Mouse (Mus musculus) ES-Bruce4 (cell line): ENCODE measurements around the gene Trp63. TPM values are rescaled to one million over a fixed set of nuclear protein-coding genes. Genes with fewer than 3 reads are reported as not detected.

Experiments used
- H3K27ac ChIP-seq: 2 replicates; pipeline ENCODE4 v1.5.1; 2012; ENCODE audit warnings: low read length, inconsistent platforms; ENCODE audit not compliant: insufficient read depth
- H3K27me3 ChIP-seq: 2 replicates; pipeline ENCODE4 v1.6.1; 2012; ENCODE audit warnings: mild to moderate bottlenecking, low read length, inconsistent platforms; ENCODE audit not compliant: control insufficient read depth, poor library complexity, insufficient read depth, severe bottlenecking
- H3K36me3 ChIP-seq: 2 replicates; pipeline ENCODE4 v1.6.1; 2012; ENCODE audit warnings: inconsistent platforms, mild to moderate bottlenecking, low read length, moderate library complexity; ENCODE audit not compliant: control insufficient read depth, poor library complexity, insufficient read depth, severe bottlenecking
- H3K4me1 ChIP-seq: one replicate; pipeline ENCODE4 v1.8.1; 2011; ENCODE audit warnings: low read length; ENCODE audit not compliant: control insufficient read depth, insufficient read depth
- H3K4me3 ChIP-seq: 2 replicates; pipeline ENCODE4 v1.5.1; 2011; ENCODE audit warnings: low read depth, mild to moderate bottlenecking, low read length
- H3K9ac ChIP-seq: 2 replicates; pipeline ENCODE4 v1.6.1; 2012; ENCODE audit warnings: low read depth, mild to moderate bottlenecking, inconsistent platforms; ENCODE audit not compliant: poor library complexity, severe bottlenecking
- H3K9me3 ChIP-seq: replicated peaks from 2 replicates; pipeline ENCODE4 v1.6.1; 2012; ENCODE audit warnings: mild to moderate bottlenecking, low read length, inconsistent platforms; ENCODE audit not compliant: control insufficient read depth, poor library complexity, insufficient read depth, severe bottlenecking
- CTCF ChIP-seq: IDR thresholded peaks from one replicate; pipeline ENCODE4 v1.8.1; 2011; ENCODE audit warnings: low read depth, low read length
- EP300 ChIP-seq: IDR thresholded peaks from 2 replicates; pipeline ENCODE4 v1.6.1; 2011; ENCODE audit warnings: low read depth, low read length; ENCODE audit not compliant: insufficient read depth
- POLR2A ChIP-seq: IDR thresholded peaks from one replicate; pipeline ENCODE4 v1.8.1; 2011; ENCODE audit warnings: low read length; ENCODE audit not compliant: insufficient read depth
- polyA plus RNA-seq: library from polyadenylated mRNA; stranded (reverse); fragments of >200 nt; gene quantifications from 2 replicates; pipeline ENCODE4 v1.2.4, GENCODE M21; 2011; ENCODE audit warnings: low read depth; ENCODE audit not compliant: missing spikeins, insufficient read depth, insufficient read length

The Trp63 gene
- polyA plus RNA-seq, 1 experiment: 0.61 TPM

- Histone ChIP-seq H3K36me3 (no peaks in the 10 kb centered on the region), H3K27ac (no peak overlapping the region), H3K9me3 (no peaks in the 10 kb centered on the region), H3K4me1 (no peaks in the 10 kb centered on the region), H3K9ac (no peak overlapping the region), H3K4me3 (no peak overlapping the region), H3K27me3 (no peaks in the 10 kb centered on the region)
- no peak for TF ChIP-seq EP300
- TF ChIP-seq POLR2A: no peak
- TF ChIP-seq CTCF: no peak
These were observed 216.1 kb downstream of the Trp63 start for GRCm38 (mm10) chr16:25899657-25900056.

GRCm38 (mm10) chr16:25900389-25900908 is 216.9 kb downstream of the Trp63 start:
- Histone ChIP-seq H3K27ac (no peak overlapping the region), H3K27me3 (no peaks in the 10 kb centered on the region), H3K4me1 (no peaks in the 10 kb centered on the region), H3K36me3 (no peaks in the 10 kb centered on the region), H3K4me3 (no peak overlapping the region), H3K9me3 (no peaks in the 10 kb centered on the region), H3K9ac (no peak overlapping the region)
- TF ChIP-seq POLR2A (no peak), CTCF (no peak), EP300 (no peak)

DNA sequence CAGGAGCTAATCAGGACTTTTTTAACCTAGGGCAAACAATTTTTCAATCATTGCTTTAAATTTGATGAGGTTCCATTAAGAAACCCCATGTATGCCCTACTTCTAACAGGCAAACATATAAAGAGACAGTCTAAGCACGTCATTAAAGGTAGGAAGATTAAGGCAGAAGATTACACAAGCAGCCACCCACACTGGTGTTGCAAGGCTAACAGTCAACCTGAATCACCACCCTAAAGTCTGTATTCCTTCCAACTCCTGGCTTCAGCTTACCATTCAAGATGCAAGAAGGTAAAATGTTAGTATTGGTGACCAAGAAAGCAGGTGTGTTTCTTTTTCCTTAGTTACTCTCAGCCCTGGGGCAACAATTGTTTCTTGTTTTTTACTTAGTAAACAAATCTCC is 228.6 kb downstream of the Trp63 start:
- Histone ChIP-seq H3K27me3 (no peaks in the 10 kb centered on the region), H3K9ac (no peak overlapping the region), H3K27ac (no peak overlapping the region), H3K4me3 (no peak overlapping the region), H3K4me1 (no peaks in the 10 kb centered on the region), H3K36me3 (no peaks in the 10 kb centered on the region), H3K9me3 (0 out of 2 replicates have a peak, but pooled peaks cover 2% of the 10 kb centered on the region)
- TF ChIP-seq POLR2A (no peak), EP300 (no peak), CTCF (no peak)

- no peak overlapping the region for H3K27ac ChIP-seq
- H3K4me3 ChIP-seq: no peak overlapping the region
- TF ChIP-seq EP300 (no peak), CTCF (no peak), POLR2A (no peak)
- no peaks in the 10 kb centered on the region for H3K36me3 ChIP-seq
- H3K4me1 ChIP-seq: no peaks in the 10 kb centered on the region
- H3K27me3 ChIP-seq: no peaks in the 10 kb centered on the region
- H3K9me3 ChIP-seq: no peaks in the 10 kb centered on the region
- H3K9ac ChIP-seq: no peak overlapping the region
These were observed 250.6 kb downstream of the Trp63 start for GRCm38 (mm10) chr16:25934181-25934580.
